Mouse (Mus musculus): ENCODE measurements around the gene Eefsec.
A peak's percentile ranks its signal among the peaks of the same experiment; 100 is the strongest.

Gene Eefsec

GRCm38 (mm10) chr6:88254082-88254481, 192.3 kb downstream of the Eefsec start:
- DNase-seq = no peak

- no peak for DNase-seq
Observed at GRCm38 (mm10) chr6:88251798-88252478, 194.4 kb downstream of the Eefsec start.

- DNase-seq = no peak
Observed at GRCm38 (mm10) chr6:88251396-88251795, 194.9 kb downstream of the Eefsec start.

GRCm38 (mm10) chr6:88249231-88249630, 197.1 kb downstream of the Eefsec start:
- no peak for DNase-seq

- peak; percentile 50 for DNase-seq
Observed at GRCm38 (mm10) chr6:88242604-88243003, 203.7 kb downstream of the Eefsec start.

- no peak for DNase-seq
Observed at GRCm38 (mm10) chr6:88236513-88236912, 209.8 kb downstream of the Eefsec start.

- DNase-seq = no peak
Observed at GRCm38 (mm10) chr6:88235983-88236382, 210.4 kb downstream of the Eefsec start.

- no peak for DNase-seq
Observed at GRCm38 (mm10) chr6:88235461-88235860, 210.9 kb downstream of the Eefsec start.

- DNase-seq = no peak
Observed at GRCm38 (mm10) chr6:88233996-88234395, 212.3 kb downstream of the Eefsec start.

- no peak for DNase-seq
Observed at GRCm38 (mm10) chr6:88232221-88232620, 214.1 kb downstream of the Eefsec start.

GRCm38 (mm10) chr6:88231821-88232220, 214.5 kb downstream of the Eefsec start:
- DNase-seq = no peak

- DNase-seq = no peak
Observed at GRCm38 (mm10) chr6:88229221-88229620, 217.1 kb downstream of the Eefsec start.

GRCm38 (mm10) chr6:88227537-88227936, 218.8 kb downstream of the Eefsec start:
- no peak for DNase-seq

GRCm38 (mm10) chr6:88226570-88226994, 219.8 kb downstream of the Eefsec start:
- DNase-seq = no peak

GRCm38 (mm10) chr6:88221968-88222367, 224.4 kb downstream of the Eefsec start, which contains the start of gene Dnajb8:
Gene Dnajb8, plus strand, starts transcription at chr6:88222268.
- DNase-seq = no peak

- DNase-seq = no peak
Observed at GRCm38 (mm10) chr6:88219094-88219493, 227.2 kb downstream of the Eefsec start.

GRCm38 (mm10) chr6:88216199-88216598, 230.1 kb downstream of the Eefsec start:
- DNase-seq = no peak

GRCm38 (mm10) chr6:88215797-88216196, 230.5 kb downstream of the Eefsec start:
- no peak for DNase-seq

GRCm38 (mm10) chr6:88210182-88210581, 236.2 kb downstream of the Eefsec start:
- no peak for DNase-seq

- DNase-seq = no peak
Observed at GRCm38 (mm10) chr6:88209453-88209852, 236.9 kb downstream of the Eefsec start.

GRCm38 (mm10) chr6:88208321-88208720, 238.0 kb downstream of the Eefsec start:
- DNase-seq = no peak

GRCm38 (mm10) chr6:88207403-88208033, 238.8 kb downstream of the Eefsec start:
- DNase-seq = no peak
